Mouse (Mus musculus): ENCODE measurements around the gene Atg4a-ps. TPM values are rescaled to one million over a fixed set of nuclear protein-coding genes. Genes with fewer than 3 reads are reported as not detected.

The Atg4a-ps gene
- total RNA-seq, 2 experiments from 2014 or later: 5.4 to 6.9 TPM

Other genes with a start within 250 kb of the Atg4a-ps start
- not detected in 2 replicates for gene Syt6, start 70.8 kb downstream of the Atg4a-ps start, total RNA-seq (2015; ENCODE audit: low replicate concordance)
- 1.4 TPM in 1 of 2 replicates, not detected in the other for gene Syt6, start 70.8 kb downstream of the Atg4a-ps start, total RNA-seq (2017; ENCODE audit: low replicate concordance)
- gene Olfml3, start 91.9 kb upstream of the Atg4a-ps start, total RNA-seq (2015; ENCODE audit: low replicate concordance): 1.4 and 1.7 TPM in 2 replicates
- gene Olfml3, start 91.9 kb upstream of the Atg4a-ps start, total RNA-seq (2017; ENCODE audit: low replicate concordance): 0.64 and 0.91 TPM in 2 replicates
- not detected in 2 replicates for gene Gm10964, start 93.3 kb upstream of the Atg4a-ps start, total RNA-seq (2015; ENCODE audit: low replicate concordance)
- gene Gm10964, start 93.3 kb upstream of the Atg4a-ps start, total RNA-seq (2017; ENCODE audit: low replicate concordance): not detected in 2 replicates
- 303 and 379 TPM in 2 replicates for gene Hipk1, start 145.5 kb upstream of the Atg4a-ps start, total RNA-seq (2015; ENCODE audit: low replicate concordance)
- 286 and 299 TPM in 2 replicates for gene Hipk1, start 145.5 kb upstream of the Atg4a-ps start, total RNA-seq (2017; ENCODE audit: low replicate concordance)
- gene Dclre1b, start 163.4 kb upstream of the Atg4a-ps start, total RNA-seq (2015; ENCODE audit: low replicate concordance): 14.3 and 22.0 TPM in 2 replicates
- gene Dclre1b, start 163.4 kb upstream of the Atg4a-ps start, total RNA-seq (2017; ENCODE audit: low replicate concordance): 13.4 and 23.0 TPM in 2 replicates
- 31.4 and 43.6 TPM in 2 replicates for gene Ap4b1, start 163.5 kb upstream of the Atg4a-ps start, total RNA-seq (2015; ENCODE audit: low replicate concordance)
- 36.1 and 43.8 TPM in 2 replicates for gene Ap4b1, start 163.5 kb upstream of the Atg4a-ps start, total RNA-seq (2017; ENCODE audit: low replicate concordance)
- gene Gm43064, start 163.5 kb upstream of the Atg4a-ps start, total RNA-seq (2015; ENCODE audit: low replicate concordance): 3.2 and 21.4 TPM in 2 replicates
- 7.6 TPM in 1 of 2 replicates, not detected in the other for gene Gm43064, start 163.5 kb upstream of the Atg4a-ps start, total RNA-seq (2017; ENCODE audit: low replicate concordance)
- 5.4 and 12.3 TPM in 2 replicates for gene Bcl2l15, start 186.5 kb upstream of the Atg4a-ps start, total RNA-seq (2015; ENCODE audit: low replicate concordance)
- gene Bcl2l15, start 186.5 kb upstream of the Atg4a-ps start, total RNA-seq (2017; ENCODE audit: low replicate concordance): 1.7 and 5.3 TPM in 2 replicates
- 19.7 and 32.1 TPM in 2 replicates for gene Ptpn22, start 213.7 kb upstream of the Atg4a-ps start, total RNA-seq (2015; ENCODE audit: low replicate concordance)
- 10.3 and 10.7 TPM in 2 replicates for gene Ptpn22, start 213.7 kb upstream of the Atg4a-ps start, total RNA-seq (2017; ENCODE audit: low replicate concordance)